Mouse (Mus musculus) cortical plate, adult 2 months (tissue): ENCODE data around the gene Ctf2.

Source experiments
- CTCF ChIP-seq: fragments of 200-500 bp; IDR thresholded peaks from 2 replicates; pipeline ENCODE4 v1.5.1; 2011; ENCODE audit warnings: mild to moderate bottlenecking, control low read depth, low read length; ENCODE audit not compliant: insufficient read depth; ENCODE audit errors: extremely low read depth
- POLR2A ChIP-seq: fragments of 200-500 bp; IDR thresholded peaks from 2 replicates; pipeline ENCODE4 v1.6.1; 2011; ENCODE audit warnings: mild to moderate bottlenecking, low read length, control low read depth; ENCODE audit not compliant: insufficient read depth; ENCODE audit errors: extremely low read depth

- TF ChIP-seq CTCF (no peak), POLR2A (no peak)
Measured at GRCm38 (mm10) chr7:127685304-127686018, 46.5 kb downstream of the Ctf2 start.
